Mouse (Mus musculus) neural tube, embryonic 10.5 days (tissue): ENCODE measurements around the gene Acot1.
"Not testable (repeated sequence)": the region's sequence is repeated elsewhere in the genome, so short reads cannot be mapped to it uniquely, and the experiment has no call there.

Source experiments
- DNase-seq: peaks from one replicate; pipeline ENCODE4 v3.0.0-alpha.2; 2017; ENCODE audit warnings: low spot score; ENCODE audit errors: extremely low spot score

Gene Acot1

GRCm38 (mm10) chr12:84020528-84020927, 11.2 kb downstream of the Acot1 start:
- DNase-seq: not testable (repeated sequence)

GRCm38 (mm10) chr12:84022266-84022665, 13.0 kb downstream of the Acot1 start:
- not testable (repeated sequence) for DNase-seq

- no peak for DNase-seq
These were observed 13.9 kb downstream of the Acot1 start for GRCm38 (mm10) chr12:84023052-84023745.

GRCm38 (mm10) chr12:84025888-84026287, 16.6 kb downstream of the Acot1 start:
- no peak for DNase-seq

- DNase-seq: not testable (repeated sequence)
These were observed 19.0 kb downstream of the Acot1 start for GRCm38 (mm10) chr12:84028328-84028727.

GRCm38 (mm10) chr12:84029043-84029442, 19.8 kb downstream of the Acot1 start:
- DNase-seq: not testable (repeated sequence)

- DNase-seq: peak; percentile 59
These were observed 21.5 kb downstream of the Acot1 start for GRCm38 (mm10) chr12:84030659-84031332.

- no peak for DNase-seq
These were observed 23.6 kb downstream of the Acot1 start for GRCm38 (mm10) chr12:84032854-84033253.

- not testable (repeated sequence) for DNase-seq
These were observed 24.0 kb downstream of the Acot1 start for GRCm38 (mm10) chr12:84033302-84033701.

GRCm38 (mm10) chr12:84034108-84034507, 24.8 kb downstream of the Acot1 start:
- no peak for DNase-seq

GRCm38 (mm10) chr12:84038241-84038640, 29.0 kb downstream of the Acot1 start, which contains the start of gene Acot4:
Acot4 (plus strand) TSS chr12:84038379.
- peak; percentile 38 for DNase-seq

GRCm38 (mm10) chr12:84038691-84039111, 29.4 kb downstream of the Acot1 start, which contains the start of gene Gm49366:
Gm49366 (plus strand) TSS chr12:84038935.
- DNase-seq: peak; percentile 40

- DNase-seq: no peak
These were observed 33.0 kb downstream of the Acot1 start for GRCm38 (mm10) chr12:84042248-84042647.

GRCm38 (mm10) chr12:84044045-84044444, 34.8 kb downstream of the Acot1 start:
- DNase-seq: no peak

GRCm38 (mm10) chr12:84046906-84047305, 37.6 kb downstream of the Acot1 start:
- no peak for DNase-seq

- not testable (repeated sequence) for DNase-seq
These were observed 41.5 kb downstream of the Acot1 start for GRCm38 (mm10) chr12:84050744-84051143.

GRCm38 (mm10) chr12:84051937-84052474, 42.7 kb downstream of the Acot1 start, which contains the start of gene Acot3:
Acot3 (plus strand) TSS chr12:84052144.
- DNase-seq: no peak

GRCm38 (mm10) chr12:84052609-84053008, 43.3 kb downstream of the Acot1 start:
- no peak for DNase-seq

GRCm38 (mm10) chr12:84053173-84053572, 43.9 kb downstream of the Acot1 start:
- peak; percentile 39 for DNase-seq

GRCm38 (mm10) chr12:84053679-84054391, 44.5 kb downstream of the Acot1 start:
- peak; percentile 37 for DNase-seq

GRCm38 (mm10) chr12:84060946-84061345, 51.7 kb downstream of the Acot1 start:
- no peak for DNase-seq

GRCm38 (mm10) chr12:84062336-84062735, 53.0 kb downstream of the Acot1 start:
- DNase-seq: no peak
